Mouse (Mus musculus) midbrain, embryonic 14.5 days (tissue): ENCODE measurements at regions not wholly inside any gene's neighbourhood (a gene's known extent, or its start where the extent isn't known, plus 50 kb on each side); places are given as distances from the start of the nearest gene placed in this dataset.

Experiments used
- ATAC-seq: fragments of 200-750 bp; cut with Nextera tagmentation; 2 replicates; pipeline ENCODE4 v1.8.0; 2017; ENCODE audit warnings: moderate number of reproducible peaks, moderate library complexity; ENCODE audit not compliant: low FRiP score, low TSS enrichment
- DNase-seq: peaks from one replicate; pipeline ENCODE4 v3.0.0-alpha.2; 2015
- H3K27ac ChIP-seq: fragments of 300-500 bp; sonication (generic); replicated peaks from 2 replicates; pipeline ENCODE4 v1.5.1; 2014; ENCODE audit warnings: mild to moderate bottlenecking, low read depth, low read length, moderate library complexity
- H3K27me3 ChIP-seq: fragments of 300-500 bp; sonication (generic); 2 replicates; pipeline ENCODE4 v1.6.1; 2014; ENCODE audit warnings: low read length, control low read depth, mixed read lengths; ENCODE audit not compliant: control insufficient read depth, insufficient read depth
- H3K36me3 ChIP-seq: fragments of 300-500 bp; sonication (generic); 2 replicates; pipeline ENCODE4 v1.6.1; 2014; ENCODE audit warnings: low read length, control low read depth; ENCODE audit not compliant: control insufficient read depth, insufficient read depth
- H3K4me1 ChIP-seq: fragments of 300-500 bp; sonication (generic); 2 replicates; pipeline ENCODE4 v1.6.1; 2014; ENCODE audit warnings: mild to moderate bottlenecking, antibody characterized with exemption, low read length, control low read depth; ENCODE audit not compliant: control insufficient read depth, insufficient read depth
- H3K4me2 ChIP-seq: fragments of 300-500 bp; sonication (generic); 2 replicates; pipeline ENCODE4 v1.6.1; 2014; ENCODE audit warnings: mild to moderate bottlenecking, low read length, moderate library complexity
- H3K4me3 ChIP-seq: fragments of 300-500 bp; sonication (generic); replicated peaks from 2 replicates; pipeline ENCODE4 v1.5.1; 2014; ENCODE audit warnings: low read depth, low read length
- H3K9ac ChIP-seq: fragments of 300-500 bp; sonication (generic); replicated peaks from 2 replicates; pipeline ENCODE4 v1.6.1; 2014; ENCODE audit warnings: mild to moderate bottlenecking, low read length, moderate library complexity
- H3K9me3 ChIP-seq: fragments of 300-500 bp; sonication (generic); 2 replicates; pipeline ENCODE4 v1.6.1; 2016; ENCODE audit warnings: low read length, control low read depth, mixed read lengths; ENCODE audit not compliant: control insufficient read depth
- WGBS: fragments of 180-500 bp; shearing (Covaris S2); extraction: QIAGEN DNeasy Blood & Tissue Kit; methylation state at CpG from one replicate; pipeline ENCODE4 v1.1.7; 2014; 5-methylcytosine and 5-hydroxymethylcytosine counted together

GRCm38 (mm10) chr7:72949886-72950285, 425.4 kb upstream of the Rgma start:
- ATAC-seq (no peak), DNase-seq (no peak)
- H3K4me2 ChIP-seq: no peak overlapping the region
- H3K36me3 ChIP-seq: no peaks in the 10 kb centered on the region
- no peak overlapping the region for H3K9ac ChIP-seq
- no peak overlapping the region for H3K4me3 ChIP-seq
- no peaks in the 10 kb centered on the region for H3K27me3 ChIP-seq
- no peaks in the 10 kb centered on the region for H3K9me3 ChIP-seq
- no peaks in the 10 kb centered on the region for H3K4me1 ChIP-seq
- no peak overlapping the region for H3K27ac ChIP-seq
- 76% methylated on average over 7 of the region's 7 CpGs for WGBS

GRCm38 (mm10) chr7:72957674-72958073, 417.6 kb upstream of the Rgma start:
- no peaks in the 10 kb centered on the region for H3K27me3 ChIP-seq
- H3K27ac ChIP-seq: no peak overlapping the region
- DNase-seq (no peak), ATAC-seq (no peak)
- H3K9ac ChIP-seq: no peak overlapping the region
- H3K4me2 ChIP-seq: no peak overlapping the region
- peaks cover 13% of the 10 kb centered on the region for H3K4me1 ChIP-seq
- H3K4me3 ChIP-seq: no peak overlapping the region
- H3K9me3 ChIP-seq: no peaks in the 10 kb centered on the region
- WGBS: 58% methylated on average over 4 of the region's 4 CpGs
- no peaks in the 10 kb centered on the region for H3K36me3 ChIP-seq

- Histone ChIP-seq H3K36me3 (no peaks in the 10 kb centered on the region), H3K27me3 (no peaks in the 10 kb centered on the region), H3K27ac (no peak overlapping the region), H3K4me1 (peaks cover 17% of the 10 kb centered on the region), H3K4me3 (no peak overlapping the region), H3K9ac (no peak overlapping the region), H3K4me2 (no peak overlapping the region), H3K9me3 (no peaks in the 10 kb centered on the region)
- DNase-seq (no peak), ATAC-seq (no peak)
- WGBS: 77% methylated on average over 4 of the region's 4 CpGs
Observed at GRCm38 (mm10) chr7:72961321-72961720, 414.0 kb upstream of the Rgma start.

GRCm38 (mm10) chr7:72962815-72963214, 412.5 kb upstream of the Rgma start:
- Histone ChIP-seq H3K27ac (peak overlapping the region; percentile 28; the same call in 1 of the 2 replicates), H3K9me3 (no peaks in the 10 kb centered on the region), H3K36me3 (no peaks in the 10 kb centered on the region), H3K4me3 (no peak overlapping the region), H3K4me1 (peaks cover 17% of the 10 kb centered on the region), H3K9ac (no peak overlapping the region), H3K4me2 (no peak overlapping the region), H3K27me3 (no peaks in the 10 kb centered on the region)
- ATAC-seq (peak; percentile 50), DNase-seq (peak; percentile 74)
- 21% methylated on average over 3 of the region's 3 CpGs for WGBS

- Histone ChIP-seq H3K9ac (no peak overlapping the region), H3K4me2 (no peak overlapping the region), H3K4me3 (no peak overlapping the region), H3K36me3 (no peaks in the 10 kb centered on the region), H3K27me3 (no peaks in the 10 kb centered on the region), H3K27ac (peak overlapping the region; percentile 28; the same call in 1 of the 2 replicates), H3K9me3 (no peaks in the 10 kb centered on the region), H3K4me1 (peaks cover 17% of the 10 kb centered on the region)
- WGBS: 86% methylated on average over 3 of the region's 3 CpGs
- no peak for DNase-seq
- ATAC-seq: no peak
Observed at GRCm38 (mm10) chr7:72963908-72964307, 411.4 kb upstream of the Rgma start.

GRCm38 (mm10) chr7:72968193-72968592, 407.1 kb upstream of the Rgma start:
- Histone ChIP-seq H3K9ac (no peak overlapping the region), H3K27ac (no peak overlapping the region), H3K4me1 (no peaks in the 10 kb centered on the region), H3K27me3 (no peaks in the 10 kb centered on the region), H3K4me2 (no peak overlapping the region), H3K9me3 (no peaks in the 10 kb centered on the region), H3K36me3 (no peaks in the 10 kb centered on the region), H3K4me3 (no peak overlapping the region)
- DNase-seq: no peak
- no peak for ATAC-seq
- WGBS: 89% methylated on average over 4 of the region's 4 CpGs

- Histone ChIP-seq H3K27me3 (no peaks in the 10 kb centered on the region), H3K4me1 (no peaks in the 10 kb centered on the region), H3K9me3 (no peaks in the 10 kb centered on the region), H3K4me3 (no peak overlapping the region), H3K27ac (no peak overlapping the region), H3K36me3 (no peaks in the 10 kb centered on the region), H3K4me2 (no peak overlapping the region), H3K9ac (no peak overlapping the region)
- 82% methylated on average over 5 of the region's 5 CpGs for WGBS
- DNase-seq (no peak), ATAC-seq (no peak)
Observed at GRCm38 (mm10) chr7:72971506-72972267, 403.6 kb upstream of the Rgma start.

- DNase-seq (no peak), ATAC-seq (no peak)
- WGBS: 93% methylated on average over 7 of the region's 7 CpGs
- Histone ChIP-seq H3K36me3 (no peaks in the 10 kb centered on the region), H3K4me2 (no peak overlapping the region), H3K4me3 (no peak overlapping the region), H3K4me1 (no peaks in the 10 kb centered on the region), H3K9me3 (no peaks in the 10 kb centered on the region), H3K27me3 (no peaks in the 10 kb centered on the region), H3K9ac (no peak overlapping the region), H3K27ac (no peak overlapping the region)
Observed at GRCm38 (mm10) chr7:72972397-72972796, 402.9 kb upstream of the Rgma start.

GRCm38 (mm10) chr7:72973771-72974170, 401.5 kb upstream of the Rgma start:
- no peaks in the 10 kb centered on the region for H3K27me3 ChIP-seq

More at GRCm38 (mm10) chr7:72973771-72974170, 401.5 kb upstream of the Rgma start:
- Histone ChIP-seq H3K4me2 (no peak overlapping the region), H3K27ac (no peak overlapping the region), H3K9ac (no peak overlapping the region), H3K9me3 (no peaks in the 10 kb centered on the region), H3K36me3 (no peaks in the 10 kb centered on the region), H3K4me3 (no peak overlapping the region), H3K4me1 (no peaks in the 10 kb centered on the region)
- no peak for ATAC-seq
- DNase-seq: no peak
- WGBS: 84% methylated on average over 3 of the region's 3 CpGs
